Mouse (Mus musculus) liver, embryonic 14.5 days (tissue): Measurements from ENCODE around the gene Exosc9.

Experiments
- CTCF ChIP-seq: IDR thresholded peaks from 2 replicates; pipeline ENCODE4 v1.5.1; 2016; ENCODE audit warnings: antibody characterized with exemption, low read depth, control low read depth
- EP300 ChIP-seq: IDR thresholded peaks from 2 replicates; pipeline ENCODE4 v1.6.1; 2016; ENCODE audit warnings: antibody characterized with exemption, low read depth

- TF ChIP-seq CTCF (no peak), EP300 (no peak)
Measured at GRCm38 (mm10) chr3:36531242-36531641, 21.2 kb upstream of the Exosc9 start.
